Mouse (Mus musculus): ENCODE measurements at regions not wholly inside any gene's neighbourhood (a gene's known extent, or its start where the extent isn't known, plus 50 kb on each side); places are given as distances from the start of the nearest gene placed in this dataset.

- DNase-seq (ENCODE audit: low spot score in 2 of 2): no peak
Measured at GRCm38 (mm10) chr1:79379736-79380135, 60.2 kb downstream of the Scg2 start.

GRCm38 (mm10) chr1:79374811-79375210, 65.1 kb downstream of the Scg2 start:
- DNase-seq (ENCODE audit: low spot score in 2 of 2): no peak

- DNase-seq (ENCODE audit: low spot score in 2 of 2): peak in 1 of 2 experiments; percentile 10
Measured at GRCm38 (mm10) chr1:79357291-79358045, 82.5 kb downstream of the Scg2 start.

DNA sequence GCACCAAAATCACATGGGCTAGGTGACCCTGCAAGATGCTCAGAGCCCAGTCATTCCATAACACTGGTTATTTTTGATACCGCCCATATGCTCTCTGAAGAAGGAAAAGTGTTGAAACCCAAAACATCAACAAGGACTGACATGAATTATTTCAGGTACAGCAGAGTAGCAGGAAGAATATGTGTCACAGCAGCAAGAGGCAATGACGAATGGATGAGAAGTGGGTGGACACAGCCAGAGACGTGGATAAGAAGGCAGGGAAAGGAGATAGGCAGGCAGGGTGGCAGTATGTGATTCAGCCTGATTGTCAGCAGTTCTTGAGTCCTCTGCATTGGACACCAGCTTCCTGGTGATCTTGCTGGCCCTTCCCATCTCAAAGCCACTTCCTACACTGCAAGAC, 93.4 kb downstream of the Scg2 start:
- no peak for DNase-seq (ENCODE audit: low spot score in 2 of 2)

GRCm38 (mm10) chr1:79335480-79336114, 104.3 kb downstream of the Scg2 start:
- DNase-seq (ENCODE audit: low spot score in 2 of 2): peak; percentile 7 to 57

DNA sequence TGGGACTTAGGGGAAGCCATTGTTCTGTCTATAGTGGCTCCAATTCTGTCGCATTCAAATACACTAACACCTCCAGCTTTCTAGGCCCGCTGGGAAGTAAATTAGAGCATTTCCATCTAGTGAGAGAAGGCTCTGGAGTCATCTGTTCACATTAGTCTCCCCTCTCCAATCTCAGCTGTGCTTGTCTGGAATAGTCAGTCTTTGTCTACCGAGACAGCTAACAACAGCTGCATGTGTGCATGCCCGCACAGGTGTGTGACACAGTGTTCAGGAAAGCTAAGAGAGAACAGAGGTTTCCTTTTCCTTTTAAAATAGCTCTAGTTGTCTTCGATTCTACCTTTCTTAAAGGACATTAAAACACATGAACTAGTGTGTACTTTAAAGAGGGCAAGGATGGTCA, 122.7 kb downstream of the Scg2 start:
- no peak for DNase-seq (ENCODE audit: low spot score in 2 of 2)

DNA sequence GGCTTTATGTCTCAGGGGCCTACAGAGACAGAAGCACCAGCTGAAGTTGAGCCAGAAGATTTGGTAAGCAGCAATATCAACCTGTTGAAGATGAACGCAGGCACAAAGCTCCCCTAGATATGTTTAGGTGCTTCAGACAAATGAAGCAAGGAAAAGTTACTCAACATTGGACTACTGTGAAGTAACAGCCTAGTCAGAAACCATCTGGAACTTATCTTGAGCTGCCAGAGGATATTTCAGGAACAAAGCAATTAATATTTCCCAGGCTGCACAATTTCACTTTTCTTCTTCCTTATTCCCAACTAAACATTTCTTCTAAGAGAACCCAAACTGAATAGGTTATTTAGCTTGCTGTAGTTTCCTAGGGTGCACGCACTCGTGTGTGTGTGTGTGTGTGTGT, 125.1 kb downstream of the Scg2 start:
- no peak for DNase-seq (ENCODE audit: low spot score in 2 of 2)

DNA sequence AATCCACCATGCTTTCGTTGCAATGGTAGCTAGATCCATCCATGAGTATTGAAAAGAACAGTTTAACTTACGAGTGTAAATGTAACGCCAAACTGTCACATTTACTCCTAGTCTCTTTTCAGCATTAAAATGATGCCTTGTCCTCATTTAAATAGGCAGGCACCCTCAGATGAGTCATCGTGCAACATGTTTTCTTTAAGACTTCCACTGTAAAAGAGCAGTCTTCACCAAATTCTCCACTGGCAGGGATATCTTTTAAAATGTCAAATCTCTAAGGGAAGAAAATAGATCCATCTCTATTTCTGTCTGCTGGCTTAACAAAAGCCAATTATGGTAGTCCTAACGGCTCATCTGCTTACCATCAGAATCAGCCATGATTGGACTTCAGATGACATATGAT, 127.8 kb downstream of the Scg2 start:
- DNase-seq (ENCODE audit: low spot score in 2 of 2): peak in 1 of 2 experiments; percentile 22

DNA sequence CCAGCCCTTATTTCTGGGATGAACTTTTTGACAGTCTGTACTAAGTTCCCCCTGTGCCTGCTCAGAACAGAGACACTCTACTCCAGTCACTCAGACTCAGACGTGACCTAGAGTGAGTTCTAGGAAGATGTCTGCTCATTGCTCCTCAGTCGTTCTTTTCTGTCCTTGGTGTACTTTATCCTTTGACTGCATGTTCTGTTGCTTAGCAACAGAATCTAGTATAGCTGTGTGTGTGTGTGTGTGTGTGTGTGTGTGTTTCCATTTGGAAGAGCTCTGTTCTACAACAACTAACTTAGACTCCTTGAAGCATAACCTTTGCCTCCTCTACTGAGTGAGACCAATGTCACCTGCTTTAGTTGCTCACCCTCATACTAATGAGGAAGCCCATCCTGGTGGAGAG, 136.3 kb downstream of the Scg2 start:
- DNase-seq (ENCODE audit: low spot score in 2 of 2): no peak

GRCm38 (mm10) chr1:79299639-79300038, 140.3 kb downstream of the Scg2 start:
- no peak for DNase-seq (ENCODE audit: low spot score in 2 of 2)

- DNase-seq (ENCODE audit: low spot score in 2 of 2): no peak
Measured at GRCm38 (mm10) chr1:79259726-79260125, 180.2 kb downstream of the Scg2 start.

- DNase-seq (ENCODE audit: low spot score in 2 of 2): no peak
Measured at GRCm38 (mm10) chr1:79212970-79213369, 226.9 kb downstream of the Scg2 start.

DNA sequence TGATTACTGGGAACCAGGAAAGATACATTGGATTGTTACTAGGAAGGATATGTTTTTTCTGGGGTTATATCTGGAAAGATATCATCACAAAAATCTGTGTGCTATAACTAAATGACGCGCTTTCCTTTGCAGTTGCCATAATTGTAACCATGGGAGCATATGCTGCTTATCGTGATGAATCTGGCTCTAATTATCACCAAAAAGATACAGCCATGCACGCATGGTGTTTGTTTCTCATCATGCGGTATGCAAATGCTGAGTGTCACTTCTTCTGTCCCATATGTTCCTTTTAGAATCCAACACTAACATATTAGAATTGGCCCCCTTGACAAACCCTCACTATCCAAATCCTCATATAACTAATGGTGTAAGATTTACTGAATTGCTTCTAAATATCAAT, 227.4 kb downstream of the Scg2 start:
- DNase-seq (ENCODE audit: low spot score in 2 of 2): peak in 1 of 2 experiments; percentile 85

- peak in 1 of 2 experiments; percentile 4 for DNase-seq (ENCODE audit: low spot score in 2 of 2)
Measured at GRCm38 (mm10) chr1:79211981-79212380, 227.9 kb downstream of the Scg2 start.

GRCm38 (mm10) chr1:79207207-79207606, 232.7 kb downstream of the Scg2 start:
- no peak for DNase-seq (ENCODE audit: low spot score in 2 of 2)

DNA sequence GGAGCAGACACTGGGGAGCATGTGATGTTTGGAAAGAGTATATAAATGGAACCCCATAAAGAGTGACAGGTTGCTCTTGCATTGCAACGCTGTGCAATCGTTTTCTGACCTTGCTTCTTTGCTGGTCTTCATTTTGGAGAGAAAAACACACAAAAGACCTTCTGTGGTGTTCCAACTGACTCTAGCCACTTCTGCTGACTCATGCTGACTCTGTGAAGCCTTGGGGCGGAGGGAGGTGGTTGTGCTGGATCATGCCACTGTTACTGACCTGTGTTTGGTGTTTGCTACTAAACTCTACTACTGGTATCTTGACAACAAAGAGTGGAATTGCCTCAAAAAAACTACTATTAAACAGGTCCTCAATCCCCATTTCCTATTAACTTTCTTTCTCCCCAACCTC, 242.2 kb downstream of the Scg2 start:
- no peak for DNase-seq (ENCODE audit: low spot score in 2 of 2)

GRCm38 (mm10) chr1:79191031-79191430, 248.9 kb downstream of the Scg2 start:
- DNase-seq (ENCODE audit: low spot score in 2 of 2): no peak

GRCm38 (mm10) chr1:79183534-79184411, 256.1 kb downstream of the Scg2 start:
- no peak for DNase-seq (ENCODE audit: low spot score in 2 of 2)

DNA sequence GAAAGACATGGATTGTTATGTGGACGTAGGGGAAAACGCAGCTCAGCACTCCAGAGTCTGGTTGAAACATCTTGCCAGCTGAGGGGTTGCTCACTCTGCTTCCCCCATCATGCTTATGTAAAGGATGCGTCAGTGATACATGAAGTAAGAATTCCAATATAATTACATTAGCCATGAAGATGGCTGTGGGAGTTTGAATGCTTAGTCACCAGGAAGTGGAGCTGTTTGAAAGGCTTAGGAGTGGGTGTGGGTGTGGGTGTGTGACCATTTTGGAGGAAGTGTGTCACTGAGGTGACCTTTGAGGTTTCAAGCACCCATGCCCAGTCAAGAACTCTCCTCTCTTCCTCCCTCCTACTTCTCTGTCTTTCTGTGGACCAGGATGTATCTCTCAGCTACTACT, 295.8 kb downstream of the Scg2 start:
- no peak for DNase-seq (ENCODE audit: low spot score in 2 of 2)
